Mouse (Mus musculus): ENCODE results near the gene Thy1.
A peak's percentile ranks its signal among the peaks of the same experiment; 100 is the strongest.

Gene Thy1

GRCm38 (mm10) chr9:44082266-44082665 is 39.1 kb downstream of the Thy1 start:
- DNase-seq (ENCODE audit: low read depth, low spot score): no peak

DNA sequence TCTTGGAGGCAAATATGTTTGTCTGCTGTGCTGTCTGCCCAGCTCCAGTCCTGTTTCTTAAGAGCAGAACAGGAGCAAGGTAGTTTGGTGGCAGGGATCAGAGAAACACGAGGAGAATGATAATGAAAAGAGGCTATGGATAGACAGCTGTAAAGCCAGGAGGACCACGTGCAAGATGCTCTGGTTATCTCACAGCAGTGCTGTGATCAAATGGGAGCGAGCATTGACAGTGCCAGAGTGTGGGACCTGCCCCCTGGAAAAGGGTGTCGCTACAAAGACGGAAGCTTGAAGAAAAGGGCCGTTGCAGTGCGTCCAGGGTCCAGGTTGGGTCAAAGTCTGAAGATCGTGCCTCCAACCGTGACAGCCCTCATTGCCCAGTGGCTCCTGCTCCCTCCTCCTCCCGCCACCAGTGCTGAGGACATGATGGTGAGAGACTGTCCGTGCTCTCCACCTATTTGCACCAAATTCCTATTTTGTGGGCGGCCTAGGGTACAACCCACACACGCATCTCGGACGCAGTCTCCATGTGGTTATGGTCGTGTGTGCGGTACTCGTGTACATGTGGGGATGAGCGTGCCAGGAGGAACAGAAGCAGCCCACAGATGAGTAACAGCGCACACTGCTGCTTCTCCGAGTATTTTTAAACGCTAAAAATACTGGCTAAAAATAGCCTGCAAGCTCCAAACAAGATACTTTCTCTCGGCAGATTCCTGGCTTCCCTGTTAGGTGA is 40.4 kb downstream of the Thy1 start:
- DNase-seq (ENCODE audit: low read depth, low spot score): no peak

DNA sequence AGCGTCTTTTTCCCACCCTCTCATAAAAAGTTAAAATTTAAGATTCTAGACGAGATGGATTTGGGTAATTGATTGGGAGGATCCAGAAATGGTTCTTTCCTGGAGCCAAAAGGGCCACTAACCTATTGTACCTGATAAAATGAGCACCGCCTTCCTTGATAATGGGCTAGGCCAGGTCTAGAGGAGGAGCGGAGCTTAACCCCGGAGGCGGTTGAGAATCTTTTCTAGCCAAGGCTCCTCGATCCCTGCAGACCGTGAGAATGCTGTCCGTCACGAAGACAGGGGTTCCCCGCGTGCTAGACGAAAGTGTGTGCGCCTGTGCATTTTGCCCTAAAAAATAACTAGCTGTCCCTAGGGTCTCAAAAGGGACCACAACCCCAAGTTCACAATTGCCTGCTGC is 41.1 kb downstream of the Thy1 start:
- DNase-seq (ENCODE audit: low read depth, low spot score): no peak

- peak; percentile 72 for DNase-seq (ENCODE audit: low read depth, low spot score)
Observed at GRCm38 (mm10) chr9:44084659-44085229, 41.6 kb downstream of the Thy1 start.

- no peak for DNase-seq (ENCODE audit: low read depth, low spot score)
Observed at GRCm38 (mm10) chr9:44085276-44085675, 42.1 kb downstream of the Thy1 start.

GRCm38 (mm10) chr9:44085741-44086665 is 42.8 kb downstream of the Thy1 start:
- no peak for DNase-seq (ENCODE audit: low read depth, low spot score)

DNA sequence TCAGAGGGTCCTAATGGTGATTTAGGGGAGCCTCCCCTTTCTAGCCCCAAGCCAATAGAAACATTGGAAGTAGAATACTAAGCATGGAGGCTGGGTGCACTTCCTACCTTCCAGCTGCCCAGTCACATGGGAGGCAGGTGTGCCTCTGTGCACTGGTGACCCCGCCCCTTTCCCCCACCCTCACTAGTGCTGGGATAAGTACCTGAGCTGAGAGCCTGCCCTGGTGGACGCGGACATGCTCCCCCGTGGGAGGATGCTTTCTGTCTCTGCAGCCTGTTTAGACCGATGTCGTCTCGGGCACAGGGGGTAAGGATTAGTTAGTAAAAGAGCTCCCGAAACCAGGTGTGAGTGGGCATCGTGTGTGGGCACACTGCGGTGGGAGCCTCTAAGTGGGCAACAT is 43.8 kb downstream of the Thy1 start:
- DNase-seq (ENCODE audit: low read depth, low spot score): no peak

DNA sequence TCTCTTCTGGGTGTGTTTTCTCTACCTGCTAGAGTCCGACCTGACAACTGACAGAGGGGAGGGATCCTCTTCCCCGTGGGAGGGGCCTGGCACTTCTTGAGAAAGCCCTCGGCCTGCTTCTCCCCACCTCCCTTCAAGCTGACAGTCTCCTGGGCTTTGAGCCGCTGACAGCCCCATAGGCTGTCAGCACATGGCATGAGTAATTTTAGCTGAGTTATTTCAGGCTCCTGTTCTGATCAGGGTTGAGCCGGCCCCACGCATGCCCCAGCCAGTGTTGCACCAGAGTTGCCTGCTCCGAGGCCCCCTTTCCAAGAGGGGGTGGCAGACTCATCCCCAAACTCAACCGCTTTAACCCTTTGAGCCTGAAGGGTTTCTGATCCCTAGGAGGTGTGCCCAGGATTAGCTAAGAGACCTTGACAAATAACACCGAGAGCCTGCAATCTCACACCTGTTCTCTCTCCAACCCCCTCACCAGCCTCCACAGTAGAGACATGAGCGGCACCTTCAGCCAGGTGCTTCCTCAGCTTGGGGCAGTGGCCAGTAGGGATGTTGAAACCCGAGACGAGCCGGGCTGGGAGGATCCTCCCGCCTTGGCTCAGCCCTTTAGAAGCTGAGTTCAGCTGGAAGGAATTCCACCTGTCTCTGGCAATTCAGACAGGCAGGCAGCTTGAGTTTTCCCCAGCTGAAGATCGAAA is 44.7 kb downstream of the Thy1 start:
- no peak for DNase-seq (ENCODE audit: low read depth, low spot score)

GRCm38 (mm10) chr9:44088877-44089608 is 45.9 kb downstream of the Thy1 start:
- no peak for DNase-seq (ENCODE audit: low read depth, low spot score)

DNA sequence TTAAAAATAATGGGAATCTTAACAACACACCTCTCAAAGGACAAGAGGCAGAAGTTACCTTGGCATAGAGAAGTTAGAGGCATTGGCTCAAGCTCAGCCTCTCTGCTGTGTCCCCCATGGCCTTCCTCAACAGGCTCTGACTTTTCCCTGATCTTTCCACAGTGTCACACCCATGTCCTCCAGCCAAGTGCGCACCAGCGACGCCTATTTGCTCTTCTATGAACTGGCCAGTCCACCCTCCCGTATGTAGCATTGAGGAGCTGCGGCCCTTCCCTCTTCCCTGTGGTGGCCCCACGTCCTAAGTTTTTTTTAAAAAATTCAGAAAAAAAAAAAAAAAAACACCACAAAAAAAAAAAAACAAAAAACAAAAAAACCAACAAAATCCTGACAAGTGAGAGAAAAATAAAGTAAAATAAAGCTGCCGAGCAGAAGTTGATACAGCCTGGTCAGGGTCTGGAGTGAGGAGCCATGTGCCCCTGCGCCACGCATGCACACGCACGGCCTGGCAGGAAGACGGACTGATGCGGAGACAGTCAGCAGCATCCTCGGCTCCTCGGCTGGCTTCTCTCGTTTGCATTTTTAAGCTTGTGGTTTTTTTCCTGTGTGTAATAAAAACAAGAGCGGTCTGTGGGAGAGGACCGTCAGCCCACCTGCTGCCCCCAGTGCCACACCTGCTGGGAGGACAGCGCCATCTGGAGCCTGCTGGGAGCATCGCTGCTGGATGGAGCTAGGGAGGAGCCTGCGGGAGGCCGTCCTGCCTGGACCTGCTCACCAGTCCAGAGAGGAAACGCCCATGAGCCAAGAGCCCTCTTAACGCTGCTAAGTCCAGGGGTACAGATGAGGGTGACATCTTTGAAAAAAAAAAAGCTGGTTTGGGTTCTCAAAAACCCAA is 50.7 kb downstream of the Thy1 start:
- DNase-seq (ENCODE audit: low read depth, low spot score): peak; percentile 76

GRCm38 (mm10) chr9:44094737-44095136 is 51.6 kb downstream of the Thy1 start:
- DNase-seq (ENCODE audit: low read depth, low spot score): no peak

GRCm38 (mm10) chr9:44095781-44096180 is 52.6 kb downstream of the Thy1 start:
- no peak for DNase-seq (ENCODE audit: low read depth, low spot score)

DNA sequence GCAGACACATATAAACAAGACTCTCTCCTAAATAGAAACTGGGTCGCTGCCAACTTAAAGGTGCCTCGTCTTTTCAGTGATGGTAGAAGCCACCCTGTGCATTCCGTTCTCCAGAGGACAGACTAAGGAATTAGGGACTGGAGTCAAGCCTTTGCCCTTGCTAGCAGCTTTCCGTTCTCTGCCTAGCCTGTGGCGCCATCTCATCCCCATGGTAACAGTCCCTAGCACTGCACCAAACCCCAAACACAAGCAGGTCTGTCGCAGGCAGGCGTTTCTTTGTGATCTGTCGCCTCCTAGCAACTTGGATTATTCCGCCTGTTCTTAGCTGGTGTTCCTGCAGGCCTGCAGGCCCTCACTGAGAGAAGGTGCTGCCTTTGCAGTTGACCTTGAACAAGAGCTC is 53.4 kb downstream of the Thy1 start:
- DNase-seq (ENCODE audit: low read depth, low spot score): no peak
